Mouse (Mus musculus): ENCODE measurements around the gene Sort1.

Sort1 gene

GRCm38 (mm10) chr3:108295379-108296219 is 11.7 kb downstream of the Sort1 start:
- DNase-seq (ENCODE audit: low spot score), result no peak

- DNase-seq (ENCODE audit: low spot score), result peak; percentile 50
Observed at GRCm38 (mm10) chr3:108296220-108297049, 12.6 kb downstream of the Sort1 start.

GRCm38 (mm10) chr3:108297050-108297419 is 13.2 kb downstream of the Sort1 start:
- DNase-seq (ENCODE audit: low spot score), result no peak

- peak; percentile 38 for DNase-seq (ENCODE audit: low spot score)
Observed at GRCm38 (mm10) chr3:108297603-108298553, 14.0 kb downstream of the Sort1 start.

GRCm38 (mm10) chr3:108300455-108301030 is 16.7 kb downstream of the Sort1 start:
- no peak for DNase-seq (ENCODE audit: low spot score)

- no peak for DNase-seq (ENCODE audit: low spot score)
Observed at GRCm38 (mm10) chr3:108303683-108304082, 19.8 kb downstream of the Sort1 start.

GRCm38 (mm10) chr3:108304747-108305146 is 20.9 kb downstream of the Sort1 start:
- DNase-seq (ENCODE audit: low spot score), result no peak

- DNase-seq (ENCODE audit: low spot score), result no peak
Observed at GRCm38 (mm10) chr3:108306387-108306786, 22.5 kb downstream of the Sort1 start.

- DNase-seq (ENCODE audit: low spot score), result no peak
Observed at GRCm38 (mm10) chr3:108307485-108307884, 23.6 kb downstream of the Sort1 start.

GRCm38 (mm10) chr3:108310921-108311341 is 27.0 kb downstream of the Sort1 start:
- no peak for DNase-seq (ENCODE audit: low spot score)

- no peak for DNase-seq (ENCODE audit: low spot score)
Observed at GRCm38 (mm10) chr3:108311688-108312087, 27.8 kb downstream of the Sort1 start.

- DNase-seq (ENCODE audit: low spot score), result no peak
Observed at GRCm38 (mm10) chr3:108312414-108312813, 28.5 kb downstream of the Sort1 start.

- no peak for DNase-seq (ENCODE audit: low spot score)
Observed at GRCm38 (mm10) chr3:108313138-108313537, 29.3 kb downstream of the Sort1 start.

GRCm38 (mm10) chr3:108314038-108314675 is 30.3 kb downstream of the Sort1 start:
- DNase-seq (ENCODE audit: low spot score), result no peak

GRCm38 (mm10) chr3:108318517-108318916 is 34.6 kb downstream of the Sort1 start:
- no peak for DNase-seq (ENCODE audit: low spot score)

- no peak for DNase-seq (ENCODE audit: low spot score)
Observed at GRCm38 (mm10) chr3:108321671-108322070, 37.8 kb downstream of the Sort1 start.

- no peak for DNase-seq (ENCODE audit: low spot score)
Observed at GRCm38 (mm10) chr3:108322136-108322535, 38.3 kb downstream of the Sort1 start.

- DNase-seq (ENCODE audit: low spot score), result no peak
Observed at GRCm38 (mm10) chr3:108322962-108323361, 39.1 kb downstream of the Sort1 start.

- DNase-seq (ENCODE audit: low spot score), result no peak
Observed at GRCm38 (mm10) chr3:108324837-108325236, 41.0 kb downstream of the Sort1 start.

- DNase-seq (ENCODE audit: low spot score), result no peak
Observed at GRCm38 (mm10) chr3:108325521-108325920, 41.6 kb downstream of the Sort1 start.

GRCm38 (mm10) chr3:108327275-108327674 is 43.4 kb downstream of the Sort1 start:
- DNase-seq (ENCODE audit: low spot score), result no peak

Measured in retina, embryonic 14.5 days (tissue).